Mouse (Mus musculus) left cerebral cortex, postnatal 36 days (tissue): ENCODE results near the gene Tsnaxip1. TPM values are rescaled to one million over a fixed set of nuclear protein-coding genes. Genes with fewer than 3 reads are reported as not detected.

Source experiments
- DNase-seq, 2 experiments: peaks; one replicate each; pipeline ENCODE4 v3.0.0; 2021 to 2022; ENCODE audit warnings: low spot score in 2 of 2, mixed read lengths in 1 of 2
- intact Hi-C: fragments of 180-260 bp; cut with DNase I; formaldehyde crosslinking; loops from one replicate; pipeline ENCODE4 v1.15.1; 2025
- total RNA-seq, 2 experiments: library from RNA; stranded (reverse); gene quantifications; 2 replicates each; pipeline ENCODE4 v1.2.3; 2021

The Tsnaxip1 gene
- total RNA-seq, 2 experiments from 2014 or later = not detected

- intact Hi-C loops = loop anchor here (10.0 kb wide), 1 partner anchor 141 kb away; no protein-coding TSS in a partner anchor
- DNase-seq = peak; percentile 65 to 67
These were observed 28.0 kb downstream of the Tsnaxip1 start for GRCm38 (mm10) chr8:105855248-105856167.

GRCm38 (mm10) chr8:105856168-105856835 lies 28.8 kb downstream of the Tsnaxip1 start:
- DNase-seq = no peak
- intact Hi-C loops = loop anchor here (10.0 kb wide), 1 partner anchor 142 kb away; no protein-coding TSS in a partner anchor

DNA sequence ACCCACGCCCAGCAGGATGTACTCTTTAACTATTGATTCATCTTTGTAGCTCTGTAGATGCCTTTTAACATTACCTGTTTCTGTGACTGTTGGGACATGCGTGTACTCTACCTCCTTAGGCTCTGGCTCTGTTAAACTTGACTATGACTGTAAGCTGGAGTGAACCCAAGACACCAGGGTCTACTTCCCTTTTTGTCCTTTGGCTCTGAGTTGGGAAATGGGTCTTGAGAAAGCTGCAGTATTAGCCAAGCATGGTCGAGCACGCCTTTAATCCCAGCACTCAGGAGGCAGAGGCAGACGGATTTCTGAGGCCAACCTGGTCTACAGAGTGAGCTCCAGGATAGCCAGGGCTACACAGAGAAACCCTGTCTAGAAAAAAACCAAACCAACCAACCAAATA lies 31.0 kb downstream of the Tsnaxip1 start:
- intact Hi-C loops = loop anchor here (10.0 kb wide), 1 partner anchor 144 kb away; no protein-coding TSS in a partner anchor
- no peak for DNase-seq

DNA sequence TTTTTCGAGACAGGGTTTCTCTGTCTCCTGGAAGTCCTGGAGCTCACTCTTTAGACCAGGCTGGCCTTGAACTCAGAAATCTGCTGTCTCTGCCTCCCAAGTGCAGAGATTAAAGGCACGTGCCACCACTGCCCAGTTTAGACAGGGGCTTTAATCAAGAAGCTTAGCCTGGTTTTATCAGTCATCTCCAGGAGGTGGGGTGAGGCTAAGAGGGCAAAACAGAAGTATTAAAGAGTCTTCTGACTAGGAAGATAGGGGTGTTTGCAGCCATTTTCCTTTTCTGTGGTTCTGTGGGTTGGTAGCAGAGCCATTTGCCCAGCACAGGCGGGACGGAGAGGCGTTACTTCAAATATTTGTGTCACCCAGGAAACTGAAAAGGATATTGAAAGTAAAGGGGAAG lies 31.8 kb downstream of the Tsnaxip1 start:
- no peak for DNase-seq
- intact Hi-C loops = loop anchor here (10.0 kb wide), 1 partner anchor 145 kb away; no protein-coding TSS in a partner anchor

DNA sequence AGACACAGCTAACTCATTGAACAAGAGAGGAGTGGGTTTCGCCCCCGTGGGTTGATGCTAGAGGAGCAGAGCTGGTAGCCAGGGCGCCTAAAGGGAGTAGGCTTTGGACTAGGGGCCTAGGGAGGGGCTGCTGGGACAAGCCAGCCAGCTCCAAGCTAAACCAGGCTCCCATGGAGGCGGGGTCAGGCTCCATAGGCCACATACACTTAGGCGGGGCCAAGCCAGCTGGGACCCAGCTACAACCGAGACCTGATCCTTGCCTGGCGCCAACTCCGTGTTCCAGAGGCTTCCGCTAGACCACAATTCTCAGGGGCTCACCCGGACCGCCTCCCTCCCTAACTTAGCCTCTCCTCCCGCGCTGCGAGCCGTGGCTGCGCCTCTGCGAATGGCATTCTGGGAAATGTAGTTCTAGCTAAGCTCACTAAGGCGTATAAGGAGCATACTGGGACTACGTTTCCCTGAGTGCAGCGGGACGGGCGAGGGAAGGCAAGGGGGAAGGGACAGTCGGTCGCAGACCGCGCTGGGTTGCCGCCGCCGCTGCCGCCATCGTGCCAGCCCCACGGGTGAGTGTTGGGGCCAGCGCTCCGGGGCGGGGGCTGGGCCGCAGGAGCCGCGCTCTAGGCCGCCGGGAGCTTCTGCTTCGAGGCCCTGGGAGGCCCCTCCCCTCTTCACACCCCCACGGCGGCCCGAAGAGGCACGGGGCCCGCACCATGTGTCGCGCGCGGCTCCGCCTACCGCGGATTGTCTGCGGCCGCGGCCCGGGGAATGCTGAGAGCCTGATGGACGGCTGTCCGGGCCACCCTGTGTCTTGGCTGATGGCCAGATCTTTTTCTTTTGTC lies 32.8 kb downstream of the Tsnaxip1 start, which contains the start of gene Nutf2:
Gene Nutf2, plus strand, starts transcription at position 438 of the 839 bp plus-strand sequence.
- DNase-seq = peak; percentile 92 to 93
- intact Hi-C loops = loop anchor here (2.0 kb wide), 1 partner anchor 20 kb away; the partner anchor contains the start of gene Edc4

- intact Hi-C loops = loop anchor here (2.0 kb wide), 1 partner anchor 19 kb away; the partner anchor contains the start of gene Edc4
- no peak for DNase-seq
These were observed 34.4 kb downstream of the Tsnaxip1 start for GRCm38 (mm10) chr8:105861951-105862350.

GRCm38 (mm10) chr8:105866364-105867029 lies 39.0 kb downstream of the Tsnaxip1 start:
- intact Hi-C loops = no loop called here
- no peak for DNase-seq

DNA sequence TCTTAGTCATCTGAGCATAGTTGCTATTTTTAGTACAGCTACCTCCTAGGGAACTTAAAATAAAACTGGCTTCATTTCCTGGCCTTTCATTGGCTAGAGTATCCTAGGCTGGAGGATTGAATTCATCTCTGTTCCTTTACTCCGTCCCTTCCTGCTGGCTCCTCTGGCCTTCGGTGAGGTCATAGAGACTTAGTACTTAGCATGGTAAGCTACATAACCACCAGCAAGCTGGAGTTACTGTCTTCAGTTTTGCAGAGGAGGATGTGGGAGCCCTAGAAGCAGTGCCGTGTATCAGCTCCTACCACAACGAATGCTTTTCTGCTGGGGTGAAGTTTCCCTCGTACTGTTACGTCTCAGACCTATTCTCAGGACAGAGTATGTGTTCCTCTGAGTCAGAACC lies 46.8 kb downstream of the Tsnaxip1 start:
- peak in 1 of 2 experiments; percentile 49 for DNase-seq
- intact Hi-C loops = no loop called here

DNA sequence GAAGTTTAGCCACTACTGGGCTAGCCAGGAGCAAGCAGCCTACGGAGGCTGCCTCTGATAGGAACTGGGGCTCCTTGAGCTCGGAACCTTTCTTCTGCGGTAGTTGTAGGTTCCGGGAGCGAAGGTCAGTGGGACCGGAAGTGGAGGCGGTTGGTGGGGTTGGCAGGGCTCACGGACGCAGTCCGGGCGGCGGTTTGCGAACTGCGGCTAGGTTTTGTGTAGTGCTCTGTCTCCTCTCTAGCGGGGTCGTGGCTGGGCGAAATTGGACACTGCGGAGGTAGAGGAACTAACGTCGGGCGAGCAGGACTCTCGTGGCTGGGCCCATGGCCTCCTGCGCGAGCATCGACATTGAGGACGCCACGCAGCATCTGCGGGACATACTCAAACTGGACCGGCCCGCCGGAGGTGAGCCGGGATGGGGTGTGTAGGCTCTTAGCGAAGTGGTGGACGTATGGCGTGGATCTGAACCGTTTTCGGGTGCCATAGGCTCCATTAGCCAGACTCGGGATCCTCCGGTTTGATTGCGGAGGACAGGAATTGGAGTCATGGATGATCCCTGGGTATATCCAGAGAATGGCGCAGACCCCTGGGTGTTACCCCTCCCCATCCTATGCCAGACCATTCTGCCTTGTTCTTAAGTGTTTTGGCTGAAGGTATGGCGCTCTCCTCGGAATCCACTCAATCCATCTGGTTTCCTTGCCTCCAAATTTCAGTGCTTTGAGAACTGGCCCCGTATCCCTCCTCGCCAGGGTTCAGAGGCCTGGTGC lies 53.4 kb downstream of the Tsnaxip1 start, which contains the start of gene Edc4:
Gene Edc4, plus strand, starts transcription at position 128 of the 767 bp plus-strand sequence.
- intact Hi-C loops = loop anchor here (2.0 kb wide), 1 partner anchor 20 kb away; the partner anchor contains the start of gene Nutf2
- peak; percentile 85 to 87 for DNase-seq

- no peak for DNase-seq
- intact Hi-C loops = loop anchor here (5.0 kb wide), 1 partner anchor 122 kb away; the partner anchor contains the start of gene Ddx28
These were observed 62.4 kb downstream of the Tsnaxip1 start for GRCm38 (mm10) chr8:105889756-105890465.

DNA sequence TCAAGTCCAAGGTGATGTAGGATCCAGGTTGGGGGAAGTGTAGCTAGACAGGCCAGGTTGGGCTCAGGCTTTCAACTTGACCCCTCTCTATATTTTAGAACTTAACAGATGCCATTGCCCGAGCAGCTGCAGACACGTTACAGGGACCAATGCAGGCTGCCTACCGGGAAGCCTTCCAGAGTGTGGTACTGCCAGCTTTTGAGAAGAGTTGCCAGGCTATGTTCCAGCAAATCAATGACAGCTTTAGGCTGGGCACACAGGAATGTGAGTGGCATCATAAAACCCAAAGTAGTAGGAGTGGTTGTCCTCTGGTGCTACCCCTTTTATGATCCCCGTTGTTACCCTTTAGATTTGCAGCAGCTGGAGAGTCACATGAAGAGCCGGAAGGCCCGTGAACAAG lies 63.3 kb downstream of the Tsnaxip1 start:
- intact Hi-C loops = loop anchor here (5.0 kb wide), 1 partner anchor 121 kb away; the partner anchor contains the start of gene Ddx28

DNA sequence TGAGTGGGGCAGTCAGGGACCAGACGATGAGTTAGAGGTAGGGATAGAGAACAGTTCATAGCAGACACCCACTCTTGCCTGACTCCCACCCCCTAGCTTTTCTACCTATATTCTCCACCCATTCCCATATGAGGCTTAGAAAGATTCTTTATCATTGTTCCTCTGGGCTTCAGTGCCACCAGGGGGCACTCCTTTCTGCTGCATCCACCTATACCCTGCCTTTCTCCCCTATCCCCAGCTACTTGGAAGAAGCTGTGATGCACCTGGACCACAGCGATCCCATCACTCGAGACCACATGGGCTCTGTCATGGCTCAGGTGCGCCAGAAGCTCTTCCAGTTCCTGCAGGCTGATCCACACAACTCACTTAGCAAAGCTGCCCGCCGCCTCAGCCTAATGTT lies 64.9 kb downstream of the Tsnaxip1 start:
- DNase-seq = peak in 1 of 2 experiments; percentile 36
- intact Hi-C loops = loop anchor here (2.0 to 5.0 kb wide), 2 partner anchors 38 to 120 kb away; partner anchors contain the start of gene Ddx28

More for the DNA sequence above, 63.3 kb downstream of the Tsnaxip1 start:
- peak; percentile 42 to 48 for DNase-seq

DNA sequence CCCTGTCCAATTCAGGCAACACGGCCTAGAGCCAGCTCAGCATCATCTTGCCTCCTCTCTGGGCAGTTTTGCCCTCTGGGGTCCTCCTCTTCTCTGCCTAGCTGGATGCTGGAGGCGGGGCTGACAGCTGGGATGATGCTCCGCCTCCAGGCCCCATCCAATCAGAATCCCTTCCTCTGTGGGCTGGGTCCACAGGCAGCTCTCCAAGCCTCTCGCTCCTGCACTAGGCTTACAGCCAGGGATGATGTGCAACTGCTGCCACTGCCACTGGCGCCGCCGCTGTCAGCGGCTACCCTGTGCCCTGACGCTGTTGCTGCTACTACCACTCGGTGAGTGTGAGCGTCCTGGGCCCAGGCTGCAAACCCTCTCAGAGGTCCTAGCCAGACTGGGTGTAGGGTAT lies 65.8 kb downstream of the Tsnaxip1 start, which contains the start of gene Nrn1l:
Gene Nrn1l, plus strand, starts transcription at position 229 of the 400 bp plus-strand sequence.
- intact Hi-C loops = loop anchor here (2.0 to 5.0 kb wide), 2 partner anchors 37 to 119 kb away; partner anchors contain the start of gene Ddx28
- DNase-seq = peak; percentile 78 to 81
